Comparison of ENCODE assay signal across 19 mouse cellular contexts in genomic region chr16:11407932-11408620, GRCm38 (mm10).
A peak's percentile ranks its signal among the peaks of the same experiment; 100 is the strongest.
DNase-seq lines count a peak whose midpoint lies in the region; ATAC-seq lines count a peak whose summit lies in the region.
"Had no signal": no experiment of that assay in that cellular context is flagged by ENCODE, and none has a peak within 500 bp of the region (broad histone marks: within the 10 kb centered on the region; RNA-seq: fewer than 3 reads in every experiment).

No protein-coding gene starts in this region.

- ATAC-seq in kidney, embryonic 16.5 days (ENCODE audit: low FRiP score, low TSS enrichment): no peak
- no peak for ATAC-seq in kidney, embryonic 14.5 days (ENCODE audit: low FRiP score, low TSS enrichment)
- peak; percentile 57; the same call in 1 of the 2 replicates for ATAC-seq in lung, embryonic 15.5 days (ENCODE audit: borderline replicate concordance, extremely low read depth, low FRiP score, low TSS enrichment)
- ATAC-seq in stomach, embryonic 15.5 days (ENCODE audit: insufficient read depth, low FRiP score, low read depth): 0 out of 2 replicates have a peak, but pooled peaks have one; percentile 31
- ATAC-seq: inflammation-experienced regulatory T-cells, adult 6 months had no signal

- H3K27me3 ChIP-seq in kidney, embryonic 16.5 days (ENCODE audit: insufficient read depth, low read length): no peaks in the 10 kb centered on the region
- H3K27me3 ChIP-seq in kidney, embryonic 14.5 days (ENCODE audit: control insufficient read depth, insufficient read depth, low read length): no peaks in the 10 kb centered on the region
- H3K27me3 ChIP-seq in lung, embryonic 15.5 days: no peaks in the 10 kb centered on the region
- H3K27me3 ChIP-seq in stomach, embryonic 15.5 days (replicated peaks): no peaks in the 10 kb centered on the region
- H3K27me3 ChIP-seq: embryonic facial prominence, embryonic 13.5 days; heart, embryonic 13.5 days; hindbrain, embryonic 13.5 days had no signal

- H3K4me2 ChIP-seq in kidney, embryonic 16.5 days (replicated peaks; ENCODE audit: low read depth, low read length): no peak overlapping the region
- no peak overlapping the region for H3K4me2 ChIP-seq in kidney, embryonic 14.5 days (replicated peaks; ENCODE audit: low read depth, low read length)
- H3K4me2 ChIP-seq in lung, embryonic 15.5 days: no peak overlapping the region; the same call in 1 of the 2 replicates
- no peak overlapping the region for H3K4me2 ChIP-seq in stomach, embryonic 15.5 days
- H3K4me2 ChIP-seq: embryonic facial prominence, embryonic 13.5 days; heart, embryonic 13.5 days; hindbrain, embryonic 13.5 days; liver, embryonic 11.5 days had no signal

- WGBS in kidney, embryonic 16.5 days: 64% methylated on average over 8 of the region's 8 CpGs
- 66% methylated on average over 8 of the region's 8 CpGs for WGBS in kidney, embryonic 14.5 days
- WGBS in lung, embryonic 15.5 days: 51% methylated on average over 8 of the region's 8 CpGs
- WGBS in stomach, embryonic 15.5 days: 55% methylated on average over 8 of the region's 8 CpGs

- peaks cover 12% of the 10 kb centered on the region; the same call in 1 of the 2 replicates for H3K4me1 ChIP-seq in kidney, embryonic 16.5 days (ENCODE audit: insufficient read depth, low read length)
- H3K4me1 ChIP-seq in kidney, embryonic 14.5 days (ENCODE audit: control insufficient read depth, insufficient read depth, low read length): peaks cover 12% of the 10 kb centered on the region; the same call in 1 of the 2 replicates
- H3K4me1 ChIP-seq in lung, embryonic 15.5 days: peaks cover 9% of the 10 kb centered on the region
- 0 out of 2 replicates have a peak, but pooled peaks cover 2% of the 10 kb centered on the region for H3K4me1 ChIP-seq in stomach, embryonic 15.5 days
- H3K4me1 ChIP-seq: embryonic facial prominence, embryonic 13.5 days; hindbrain, embryonic 13.5 days; midbrain, embryonic 10.5 days had no signal

- DNase-seq in lung, postnatal 10 days: no peak
- peak; percentile 23 for DNase-seq in forelimb bud, embryonic 11.5 days (ENCODE audit: low read depth, low spot score)
- no peak for DNase-seq in spleen, postnatal 10 days (ENCODE audit: low spot score in 2 of 2)
- DNase-seq: adrenal gland, adult 2 months; cerebellum, adult 8-10 months; gastrocnemius, adult 2 months; retina, postnatal 1 day; thymus, postnatal 14 days had no signal

- no peaks in the 10 kb centered on the region for H3K9me3 ChIP-seq in kidney, embryonic 16.5 days (ENCODE audit: low read length)
- no peaks in the 10 kb centered on the region for H3K9me3 ChIP-seq in kidney, embryonic 14.5 days (ENCODE audit: control insufficient read depth, low read length)
- H3K9me3 ChIP-seq in lung, embryonic 15.5 days: no peaks in the 10 kb centered on the region
- H3K9me3 ChIP-seq in stomach, embryonic 15.5 days: no peaks in the 10 kb centered on the region
- H3K9me3 ChIP-seq: embryonic facial prominence, embryonic 13.5 days; heart, embryonic 13.5 days; hindbrain, embryonic 13.5 days; midbrain, embryonic 10.5 days had no signal

- no peak overlapping the region for H3K4me3 ChIP-seq in kidney, embryonic 16.5 days (ENCODE audit: low read length)
- no peak overlapping the region for H3K4me3 ChIP-seq in kidney, embryonic 14.5 days (ENCODE audit: low read length)
- no peak overlapping the region for H3K4me3 ChIP-seq in lung, embryonic 15.5 days
- H3K4me3 ChIP-seq in stomach, embryonic 15.5 days (replicated peaks): no peak overlapping the region
- H3K4me3 ChIP-seq: embryonic facial prominence, embryonic 13.5 days; gastrocnemius, adult 2 months; heart, embryonic 13.5 days; hindbrain, embryonic 13.5 days; midbrain, embryonic 10.5 days had no signal

- H3K27ac ChIP-seq in kidney, embryonic 16.5 days (ENCODE audit: low read length): peak overlapping the region; percentile 80
- H3K27ac ChIP-seq in kidney, embryonic 14.5 days (ENCODE audit: low read depth, low read length): no peak overlapping the region
- peak overlapping the region; percentile 74; the same call in 1 of the 2 replicates for H3K27ac ChIP-seq in lung, embryonic 15.5 days
- no peak overlapping the region for H3K27ac ChIP-seq in stomach, embryonic 15.5 days
- H3K27ac ChIP-seq: embryonic facial prominence, embryonic 13.5 days; gastrocnemius, adult 2 months; heart, embryonic 13.5 days; hindbrain, embryonic 13.5 days; macrophage; midbrain, embryonic 10.5 days had no signal

- no peak overlapping the region for H3K9ac ChIP-seq in kidney, embryonic 16.5 days (replicated peaks; ENCODE audit: low read length)
- H3K9ac ChIP-seq in kidney, embryonic 14.5 days (ENCODE audit: low read depth, low read length): no peak overlapping the region
- H3K9ac ChIP-seq in lung, embryonic 15.5 days: no peak overlapping the region
- no peak overlapping the region for H3K9ac ChIP-seq in stomach, embryonic 15.5 days
- H3K9ac ChIP-seq: embryonic facial prominence, embryonic 13.5 days; heart, embryonic 13.5 days; hindbrain, embryonic 13.5 days had no signal

- peaks cover 4% of the 10 kb centered on the region; the same call in 1 of the 2 replicates for H3K36me3 ChIP-seq in kidney, embryonic 16.5 days (ENCODE audit: insufficient read depth, low read length)
- peaks cover 7% of the 10 kb centered on the region; the same call in 1 of the 2 replicates for H3K36me3 ChIP-seq in kidney, embryonic 14.5 days (ENCODE audit: control insufficient read depth, insufficient read depth, low read length)
- H3K36me3 ChIP-seq in lung, embryonic 15.5 days: no peaks in the 10 kb centered on the region
- H3K36me3 ChIP-seq in stomach, embryonic 15.5 days: no peaks in the 10 kb centered on the region

Comparison
In these comparisons a context has a peak if more than half of its experiments do, and no peak if none do; other contexts are left out.
1. H3K27ac ChIP-seq: peak in kidney, embryonic 16.5 days (single experiment) and lung, embryonic 15.5 days (single experiment); none in kidney, embryonic 14.5 days (single experiment) and stomach, embryonic 15.5 days (single experiment).
2. ATAC-seq: peak in lung, embryonic 15.5 days (single experiment) and stomach, embryonic 15.5 days (single experiment); none in kidney, embryonic 16.5 days (single experiment) and kidney, embryonic 14.5 days (single experiment).